Mouse (Mus musculus) CH12.LX (cell line): ENCODE measurements at regions not wholly inside any gene's neighbourhood (a gene's known extent, or its start where the extent isn't known, plus 50 kb on each side); places are given as distances from the start of the nearest gene placed in this dataset.

Source experiments
- DNase-seq: peaks from one replicate; pipeline ENCODE4 v3.0.0-alpha.2; 2013; ENCODE audit errors: extremely low read depth
- H3K27ac ChIP-seq: 2 replicates; pipeline ENCODE4 v1.5.1; 2012; ENCODE audit warnings: low read depth, mild to moderate bottlenecking, control low read depth, moderate library complexity; ENCODE audit not compliant: insufficient read depth
- H3K27me3 ChIP-seq: replicated peaks from 2 replicates; pipeline ENCODE3; 2012; ENCODE audit warnings: inconsistent platforms
- H3K36me3 ChIP-seq, 2 experiments: replicated peaks in 1 of 2; 2 replicates each; pipeline versions ENCODE3 to v1.6.1; 2012; ENCODE audit warnings: inconsistent platforms in 1 of 2, low read length in 1 of 2, mild to moderate bottlenecking in 1 of 2, mixed read lengths in 1 of 2, moderate library complexity in 1 of 2; ENCODE audit not compliant: control insufficient read depth in 1 of 2, insufficient read depth in 1 of 2
- H3K4me1 ChIP-seq, 2 experiments: 2 replicates each; pipeline ENCODE4 v1.6.1; 2012; ENCODE audit warnings: inconsistent platforms in 1 of 2, moderate library complexity in 1 of 2; ENCODE audit not compliant: insufficient read depth in 2 of 2, control insufficient read depth in 1 of 2
- H3K4me2 ChIP-seq: 2 replicates; pipeline ENCODE4 v1.6.1; 2012; ENCODE audit warnings: low read depth, mild to moderate bottlenecking, control low read depth; ENCODE audit not compliant: poor library complexity, insufficient read depth, severe bottlenecking
- H3K4me3 ChIP-seq, 3 experiments: fragments of 150-350 bp in 1 of 3; sonication (generic) in 1 of 3; replicated peaks in 1 of 3; 2 replicates each; pipeline versions ENCODE3 to v1.5.1; 2011 to 2012; ENCODE audit warnings: low read depth in 2 of 3, low read length in 2 of 3, mild to moderate bottlenecking in 2 of 3, moderate library complexity in 2 of 3, control low read depth in 1 of 3, improper control_type of control experiment in 1 of 3, inconsistent platforms in 1 of 3, mixed read lengths in 1 of 3; ENCODE audit not compliant: poor library complexity in 1 of 3
- H3K79me2 ChIP-seq: replicated peaks from 2 replicates; pipeline ENCODE4 v1.6.1; 2012; ENCODE audit warnings: mild to moderate bottlenecking, moderate library complexity; ENCODE audit not compliant: control insufficient read depth, poor library complexity, insufficient read depth, severe bottlenecking; ENCODE audit errors: extremely low read depth
- H3K9ac ChIP-seq: 2 replicates; pipeline ENCODE4 v1.6.1; 2012; ENCODE audit warnings: low read depth, mild to moderate bottlenecking, control low read depth, moderate library complexity; ENCODE audit not compliant: insufficient read depth
- H3K9me3 ChIP-seq: replicated peaks from 2 replicates; pipeline ENCODE3; 2012; ENCODE audit warnings: low read length, inconsistent platforms, mixed read lengths
- BHLHE40 ChIP-seq: IDR thresholded peaks from 2 replicates; pipeline ENCODE4 v1.6.1; 2011; ENCODE audit warnings: mild to moderate bottlenecking, low read depth, low read length, improper control_type of control experiment
- CHD2 ChIP-seq: IDR thresholded peaks from 2 replicates; pipeline ENCODE4 v1.6.1; 2011; ENCODE audit warnings: low read length, improper control_type of control experiment
- CTCF ChIP-seq, 2 experiments: IDR thresholded peaks in 1 of 2; conservative IDR thresholded peaks in 1 of 2; 2 replicates each; pipeline ENCODE4 v1.5.1; 2011 to 2012; ENCODE audit warnings: low read depth in 2 of 2, low read length in 2 of 2, improper control_type of control experiment in 1 of 2, inconsistent platforms in 1 of 2, mild to moderate bottlenecking in 1 of 2, moderate library complexity in 1 of 2
- E2F4 ChIP-seq: IDR thresholded peaks from 2 replicates; pipeline ENCODE4 v1.6.1; 2011; ENCODE audit warnings: low read depth, low read length, improper control_type of control experiment; ENCODE audit not compliant: insufficient replicate concordance
- GABPA ChIP-seq: IDR thresholded peaks from 2 replicates; pipeline ENCODE4 v1.6.1; 2012; ENCODE audit warnings: low read depth, low read length, improper control_type of control experiment, inconsistent platforms; ENCODE audit not compliant: insufficient replicate concordance
- HCFC1 ChIP-seq: IDR thresholded peaks from 2 replicates; pipeline ENCODE4 v1.6.1; 2012; ENCODE audit warnings: low read depth, mild to moderate bottlenecking, inconsistent platforms, low read length, improper control_type of control experiment
- JUND ChIP-seq: conservative IDR thresholded peaks from 2 replicates; pipeline ENCODE4 v1.6.1; 2011; ENCODE audit warnings: low read depth, low read length, improper control_type of control experiment
- KAT2A ChIP-seq: IDR thresholded peaks from 2 replicates; pipeline ENCODE4 v1.6.1; 2012; ENCODE audit warnings: low read length, improper control_type of control experiment, inconsistent platforms; ENCODE audit not compliant: insufficient replicate concordance
- MAFK ChIP-seq: IDR thresholded peaks from 2 replicates; pipeline ENCODE4 v1.6.1; 2011; ENCODE audit warnings: low read length, improper control_type of control experiment; ENCODE audit not compliant: insufficient replicate concordance
- MAX ChIP-seq: IDR thresholded peaks from 2 replicates; pipeline ENCODE4 v1.6.1; 2011; ENCODE audit warnings: low read length, improper control_type of control experiment
- MAZ ChIP-seq: IDR thresholded peaks from 2 replicates; pipeline ENCODE4 v1.6.1; 2012; ENCODE audit warnings: low read depth, mild to moderate bottlenecking, inconsistent platforms, low read length, improper control_type of control experiment, moderate library complexity
- MEF2A ChIP-seq: IDR thresholded peaks from 2 replicates; pipeline ENCODE4 v1.6.1; 2014; ENCODE audit warnings: low read depth, mild to moderate bottlenecking, inconsistent platforms, low read length, improper control_type of control experiment, borderline replicate concordance
- MXI1 ChIP-seq: IDR thresholded peaks from 2 replicates; pipeline ENCODE4 v1.6.1; 2011; ENCODE audit warnings: mild to moderate bottlenecking, low read depth, low read length, improper control_type of control experiment
- NELFE ChIP-seq: IDR thresholded peaks from 2 replicates; pipeline ENCODE4 v1.6.1; 2011; ENCODE audit warnings: low read depth, low read length, improper control_type of control experiment
- NRF1 ChIP-seq: IDR thresholded peaks from 2 replicates; pipeline ENCODE4 v1.6.1; 2014; ENCODE audit warnings: low read depth, mild to moderate bottlenecking, inconsistent platforms, low read length, improper control_type of control experiment, moderate library complexity
- PAX5 ChIP-seq: IDR thresholded peaks from 2 replicates; pipeline ENCODE4 v1.6.1; 2012; ENCODE audit warnings: low read length, inconsistent platforms, mixed read lengths
- POLR2A ChIP-seq: IDR thresholded peaks from 2 replicates; pipeline ENCODE4 v1.6.1; 2011; ENCODE audit warnings: low read depth, mild to moderate bottlenecking, improper control_type of control experiment, low read length
- POLR2AphosphoS2 ChIP-seq: IDR thresholded peaks from 2 replicates; pipeline ENCODE4 v1.6.1; 2011; ENCODE audit warnings: low read depth, low read length, improper control_type of control experiment
- RAD21 ChIP-seq: IDR thresholded peaks from 2 replicates; pipeline ENCODE4 v1.6.1; 2011; ENCODE audit warnings: low read depth, mild to moderate bottlenecking, low read length, improper control_type of control experiment, moderate library complexity
- RCOR1 ChIP-seq: conservative IDR thresholded peaks from 2 replicates; pipeline ENCODE4 v1.6.1; 2012; ENCODE audit warnings: low read depth, mild to moderate bottlenecking, inconsistent platforms, low read length, improper control_type of control experiment
- SIN3A ChIP-seq: IDR thresholded peaks from 2 replicates; pipeline ENCODE4 v1.6.1; 2012; ENCODE audit warnings: low read length, improper control_type of control experiment, inconsistent platforms
- SMC3 ChIP-seq: IDR thresholded peaks from 2 replicates; pipeline ENCODE4 v1.6.1; 2011; ENCODE audit warnings: low read depth, low read length, improper control_type of control experiment
- TBP ChIP-seq: conservative IDR thresholded peaks from 2 replicates; pipeline ENCODE4 v1.6.1; 2011; ENCODE audit warnings: low read depth, low read length, improper control_type of control experiment
- TCF12 ChIP-seq: IDR thresholded peaks from 2 replicates; pipeline ENCODE4 v1.6.1; 2014; ENCODE audit warnings: low read depth, mild to moderate bottlenecking, inconsistent platforms, low read length, improper control_type of control experiment
- UBTF ChIP-seq: IDR thresholded peaks from 2 replicates; pipeline ENCODE4 v1.6.1; 2012; ENCODE audit warnings: low read depth, mild to moderate bottlenecking, inconsistent platforms, low read length, improper control_type of control experiment, moderate library complexity
- USF1 ChIP-seq: IDR thresholded peaks from 2 replicates; pipeline ENCODE4 v1.6.1; 2014; ENCODE audit warnings: low read depth, mild to moderate bottlenecking, inconsistent platforms, low read length, improper control_type of control experiment
- USF2 ChIP-seq: conservative IDR thresholded peaks from 2 replicates; pipeline ENCODE4 v1.6.1; 2011; ENCODE audit warnings: low read depth, low read length, improper control_type of control experiment
- ZC3H11A ChIP-seq: IDR thresholded peaks from 2 replicates; pipeline ENCODE4 v1.6.1; 2012; ENCODE audit warnings: low read depth, mild to moderate bottlenecking, inconsistent platforms, low read length, improper control_type of control experiment
- ZKSCAN1 ChIP-seq: IDR thresholded peaks from 2 replicates; pipeline ENCODE4 v1.6.1; 2012; ENCODE audit warnings: low read depth, inconsistent platforms, low read length, improper control_type of control experiment, borderline replicate concordance
- ZMIZ1 ChIP-seq: IDR thresholded peaks from 2 replicates; pipeline ENCODE4 v1.6.1; 2012; ENCODE audit warnings: low read depth, mild to moderate bottlenecking, inconsistent platforms, low read length, improper control_type of control experiment
- ZNF384 ChIP-seq: IDR thresholded peaks from 2 replicates; pipeline ENCODE4 v1.6.1; 2012; ENCODE audit warnings: low read depth, low read length, improper control_type of control experiment, inconsistent platforms
- dilution Hi-C: fragments of 300-500 bp; cut with MboI; formaldehyde crosslinking; loops from 2 replicates; pipeline ENCODE4 v1.14.3; 2020; ENCODE audit warnings: low sequenced_read_pairs; ENCODE audit not compliant: extremely low pct_unique_long_range_greater_than_20kb, extremely low pct_ligation_motif_present
- in situ Hi-C: fragments of 300-500 bp; cut with MboI; formaldehyde crosslinking; loops from 3 replicates; pipeline ENCODE4 v1.14.3; 2019; ENCODE audit warnings: low sequenced_read_pairs, low pct_ligation_motif_present, low pct_unique_long_range_greater_than_20kb, mixed read lengths

DNA sequence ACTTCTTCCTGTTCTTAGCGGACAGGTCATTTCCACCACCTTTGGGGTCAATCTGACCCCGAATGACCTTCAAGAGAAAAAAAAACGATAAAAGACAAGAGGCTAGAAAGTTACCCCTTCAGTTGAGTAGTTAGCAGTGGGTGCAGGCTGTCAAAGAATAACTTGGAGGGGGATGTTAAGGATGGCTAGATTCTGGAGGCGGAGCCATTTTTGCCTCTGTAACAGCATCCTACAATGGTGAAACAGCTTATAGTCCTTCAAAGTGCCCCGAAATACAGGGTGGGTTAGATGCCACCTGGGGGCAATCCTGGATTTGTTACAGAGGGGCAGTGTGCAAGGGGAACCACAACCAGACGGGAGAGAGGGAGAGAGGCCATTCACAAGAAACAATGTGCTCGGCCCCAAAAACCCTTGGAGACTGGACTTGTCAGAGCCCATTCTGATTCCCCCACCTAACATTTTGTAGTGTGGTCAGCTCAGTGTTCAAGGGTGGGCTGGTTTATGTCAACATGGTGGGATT, 79.1 kb downstream of the Cd83 start:
- dilution Hi-C loops, result no loop called here
- H3K4me2 ChIP-seq, result peak overlapping the region; percentile 42; the same call in 1 of the 2 replicates

DNA sequence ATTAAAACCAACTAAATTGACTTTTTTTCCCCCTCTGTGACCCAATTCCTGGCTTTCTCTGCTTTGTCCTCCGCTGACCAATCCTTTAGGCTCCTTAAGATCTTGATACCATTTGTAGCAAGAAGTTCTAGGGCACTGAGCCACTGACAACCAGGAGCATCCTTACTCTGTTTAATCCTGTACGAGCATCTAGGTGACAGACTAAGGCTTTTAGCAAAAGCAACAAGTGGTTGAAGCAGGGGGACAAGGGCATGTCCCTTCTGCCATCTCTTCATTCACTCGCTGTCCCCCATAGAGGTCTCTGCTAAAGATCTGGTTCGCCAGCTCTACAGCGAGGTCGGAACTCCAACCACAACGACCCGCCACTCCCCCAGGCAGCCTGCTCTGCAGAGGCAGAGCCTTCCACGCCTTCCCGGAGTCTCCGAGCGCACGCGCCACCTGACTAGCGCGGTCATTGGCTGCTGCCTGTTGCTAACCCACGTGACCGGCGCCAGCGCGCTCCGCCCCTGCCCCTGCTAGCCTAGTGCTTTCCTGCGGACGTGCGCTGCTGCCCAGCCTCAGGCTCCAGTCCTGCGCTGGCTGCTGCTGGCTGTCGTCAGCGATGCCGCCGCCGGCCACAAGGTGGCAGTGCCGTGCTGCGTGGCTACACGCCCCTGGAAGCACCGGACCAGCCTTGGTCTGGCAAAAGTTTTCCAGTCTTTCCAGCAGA, 79.7 kb downstream of the Cd83 start:
- Histone ChIP-seq H3K36me3 (no peaks in the 10 kb centered on the region), H3K9me3 (peaks cover 4% of the 10 kb centered on the region), H3K9ac (peak overlapping the region; percentile 33; the same call in 1 of the 2 replicates), H3K4me3 (peak overlapping the region in 2 of 3 experiments; percentile 16 to 30), H3K27ac (no peak overlapping the region), H3K4me2 (peak overlapping the region; percentile 53), H3K27me3 (no peaks in the 10 kb centered on the region), H3K4me1 (peaks cover 0 to 12% of the 10 kb centered on the region in 2 experiments; a peak in 2 of 4 replicates), H3K79me2 (no peaks in the 10 kb centered on the region)
- in situ Hi-C loops (loop anchor here (25.0 kb wide), 2 partner anchors 673 to 873 kb away; partner anchors contain the start of gene Jarid2), dilution Hi-C loops (no loop called here)
- DNase-seq, result peak; percentile 97
- TF ChIP-seq CTCF (conservative IDR thresholded peaks at IDR 0.05 in 1 of 2, IDR thresholded peaks at IDR 0.05 in 1 of 2; ENCODE audit: low read depth in 2 of 2, low read length in 2 of 2) (peak in 1 of 2 experiments; percentile 97; a peak in 3 of 4 replicates), MXI1 (no peak; the same call in 1 of the 2 replicates), PAX5 (no peak), NRF1 (peak; percentile 95), MAFK (0 out of 2 replicates have a peak, but pooled peaks have one; percentile 14), NELFE (peak; percentile 69), BHLHE40 (peak; percentile 91), ZC3H11A (peak; percentile 73), ZMIZ1 (peak; percentile 65; the same call in 1 of the 2 replicates), ZKSCAN1 (no peak), HCFC1 (peak; percentile 59), TCF12 (peak; percentile 72), JUND (no peak), ZNF384 (no peak), RCOR1 (no peak), CHD2 (peak; percentile 32; the same call in 1 of the 2 replicates), GABPA (no peak), MAZ (peak; percentile 34; the same call in 1 of the 2 replicates), MAX (peak; percentile 98), E2F4 (0 out of 2 replicates have a peak, but pooled peaks have one; percentile 62), POLR2AphosphoS2 (no peak), TBP (no peak), SMC3 (peak; percentile 97), RAD21 (peak; percentile 97), USF2 (peak; percentile 93), MEF2A (no peak; the same call in 1 of the 2 replicates), KAT2A (no peak), UBTF (no peak), SIN3A (peak; percentile 64; the same call in 1 of the 2 replicates)

More for the DNA sequence above, 79.1 kb downstream of the Cd83 start:
- no peaks in the 10 kb centered on the region for H3K27me3 ChIP-seq
- no peak overlapping the region for H3K27ac ChIP-seq
- in situ Hi-C loops, result loop anchor here (25.0 kb wide), 2 partner anchors 674 to 874 kb away; partner anchors contain the start of gene Jarid2
- peaks cover 0 to 12% of the 10 kb centered on the region in 2 experiments; a peak in 2 of 4 replicates for H3K4me1 ChIP-seq
- no peaks in the 10 kb centered on the region for H3K79me2 ChIP-seq
- no peak overlapping the region; the same call in 1 of the 2 replicates for H3K9ac ChIP-seq
- H3K4me3 ChIP-seq, result no peak overlapping the region
- TF ChIP-seq POLR2A, result no peak
- TF ChIP-seq USF1, result no peak
- DNase-seq, result no peak
- peaks cover 4% of the 10 kb centered on the region for H3K9me3 ChIP-seq
- H3K36me3 ChIP-seq, result no peaks in the 10 kb centered on the region
